Mouse (Mus musculus): Measurements from ENCODE around the gene Tef. TPM values are rescaled to one million over a fixed set of nuclear protein-coding genes. Genes with fewer than 3 reads are reported as not detected.

Gene Tef
- polyA plus RNA-seq, 1 experiment from 2014 or later: 9.2 TPM

GRCm38 (mm10) chr15:81766439-81766838, 35.8 kb upstream of the Tef start:
- ATAC-seq (ENCODE audit: low read depth): no peak
- H3K36me3 ChIP-seq (ENCODE audit: control insufficient read depth, insufficient read depth): no peaks in the 10 kb centered on the region
- peaks cover 19% of the 10 kb centered on the region for H3K4me1 ChIP-seq (ENCODE audit: control insufficient read depth, low read depth, low read length)
- H3K4me2 ChIP-seq (ENCODE audit: low read depth, low read length): no peak overlapping the region
- 82% methylated on average over 5 of the region's 5 CpGs for whole genome bisulfite sequencing (ENCODE audit: insufficient replicate concordance)
- H3K9ac ChIP-seq (ENCODE audit: low read depth, low read length): no peak overlapping the region
- H3K4me3 ChIP-seq (ENCODE audit: low read depth, low read length): no peak overlapping the region
- no peaks in the 10 kb centered on the region for H3K9me3 ChIP-seq (replicated peaks; ENCODE audit: control insufficient read depth, low read length)
- no peaks in the 10 kb centered on the region for H3K27me3 ChIP-seq (ENCODE audit: control insufficient read depth, insufficient read depth, low read depth, low read length)
- H3K27ac ChIP-seq (ENCODE audit: low read length): no peak overlapping the region

DNA sequence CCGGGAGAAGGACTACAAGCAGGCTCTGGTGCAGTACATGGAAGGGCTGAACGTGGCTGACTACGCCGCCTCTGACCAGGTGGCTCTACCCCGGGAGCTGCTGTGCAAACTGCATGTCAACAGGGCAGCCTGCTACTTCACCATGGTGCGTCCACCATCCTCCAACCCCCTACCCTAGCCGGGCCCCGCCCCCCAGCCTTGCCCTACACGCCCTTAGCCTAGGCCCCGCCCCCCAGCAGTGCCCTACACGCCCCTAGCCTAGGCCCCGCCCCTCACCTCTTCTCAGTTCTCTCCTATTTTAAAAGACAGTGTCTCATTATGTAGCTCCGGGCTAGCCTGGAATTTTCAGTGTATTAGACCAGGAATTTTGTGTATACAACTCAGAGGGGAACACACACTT, 33.2 kb upstream of the Tef start:
- no peak overlapping the region for H3K27ac ChIP-seq (ENCODE audit: low read length)
- no peak overlapping the region for H3K9ac ChIP-seq (ENCODE audit: low read depth, low read length)
- no peak overlapping the region for H3K4me3 ChIP-seq (ENCODE audit: low read depth, low read length)
- H3K9me3 ChIP-seq (replicated peaks; ENCODE audit: control insufficient read depth, low read length): no peaks in the 10 kb centered on the region
- no peak overlapping the region for H3K4me2 ChIP-seq (ENCODE audit: low read depth, low read length)
- ATAC-seq (ENCODE audit: low read depth): 0 out of 2 replicates have a peak, but pooled peaks have one; percentile 35
- 57% methylated on average over 12 of the region's 13 CpGs for WGBS (ENCODE audit: insufficient replicate concordance)
- no peaks in the 10 kb centered on the region for H3K36me3 ChIP-seq (ENCODE audit: control insufficient read depth, insufficient read depth)
- H3K4me1 ChIP-seq (ENCODE audit: control insufficient read depth, low read depth, low read length): peaks cover 19% of the 10 kb centered on the region
- no peaks in the 10 kb centered on the region for H3K27me3 ChIP-seq (ENCODE audit: control insufficient read depth, insufficient read depth, low read depth, low read length)

- H3K36me3 ChIP-seq (ENCODE audit: control insufficient read depth, insufficient read depth): no peaks in the 10 kb centered on the region
- no peak for ATAC-seq (ENCODE audit: low read depth)
- WGBS (ENCODE audit: insufficient replicate concordance): 83% methylated on average over 20 of the region's 20 CpGs
Measured at GRCm38 (mm10) chr15:81772431-81773120, 29.6 kb upstream of the Tef start.

GRCm38 (mm10) chr15:81774505-81775171, 27.6 kb upstream of the Tef start:
- Histone ChIP-seq H3K4me1 (ENCODE audit: control insufficient read depth, low read depth, low read length) (peaks cover 2% of the 10 kb centered on the region; the same call in 1 of the 2 replicates), H3K36me3 (ENCODE audit: control insufficient read depth, insufficient read depth) (no peaks in the 10 kb centered on the region; the same call in 1 of the 2 replicates)
- 61% methylated on average over 15 of the region's 15 CpGs for WGBS (ENCODE audit: insufficient replicate concordance)

More at GRCm38 (mm10) chr15:81772431-81773120, 29.6 kb upstream of the Tef start:
- H3K27me3 ChIP-seq (ENCODE audit: control insufficient read depth, insufficient read depth, low read depth, low read length): no peaks in the 10 kb centered on the region
- H3K4me2 ChIP-seq (ENCODE audit: low read depth, low read length): no peak overlapping the region
- no peak overlapping the region for H3K4me3 ChIP-seq (ENCODE audit: low read depth, low read length)
- no peak overlapping the region for H3K9ac ChIP-seq (ENCODE audit: low read depth, low read length)
- no peaks in the 10 kb centered on the region for H3K9me3 ChIP-seq (replicated peaks; ENCODE audit: control insufficient read depth, low read length)
- no peak overlapping the region for H3K27ac ChIP-seq (ENCODE audit: low read length)
- H3K4me1 ChIP-seq (ENCODE audit: control insufficient read depth, low read depth, low read length): peaks cover 5% of the 10 kb centered on the region; the same call in 1 of the 2 replicates

DNA sequence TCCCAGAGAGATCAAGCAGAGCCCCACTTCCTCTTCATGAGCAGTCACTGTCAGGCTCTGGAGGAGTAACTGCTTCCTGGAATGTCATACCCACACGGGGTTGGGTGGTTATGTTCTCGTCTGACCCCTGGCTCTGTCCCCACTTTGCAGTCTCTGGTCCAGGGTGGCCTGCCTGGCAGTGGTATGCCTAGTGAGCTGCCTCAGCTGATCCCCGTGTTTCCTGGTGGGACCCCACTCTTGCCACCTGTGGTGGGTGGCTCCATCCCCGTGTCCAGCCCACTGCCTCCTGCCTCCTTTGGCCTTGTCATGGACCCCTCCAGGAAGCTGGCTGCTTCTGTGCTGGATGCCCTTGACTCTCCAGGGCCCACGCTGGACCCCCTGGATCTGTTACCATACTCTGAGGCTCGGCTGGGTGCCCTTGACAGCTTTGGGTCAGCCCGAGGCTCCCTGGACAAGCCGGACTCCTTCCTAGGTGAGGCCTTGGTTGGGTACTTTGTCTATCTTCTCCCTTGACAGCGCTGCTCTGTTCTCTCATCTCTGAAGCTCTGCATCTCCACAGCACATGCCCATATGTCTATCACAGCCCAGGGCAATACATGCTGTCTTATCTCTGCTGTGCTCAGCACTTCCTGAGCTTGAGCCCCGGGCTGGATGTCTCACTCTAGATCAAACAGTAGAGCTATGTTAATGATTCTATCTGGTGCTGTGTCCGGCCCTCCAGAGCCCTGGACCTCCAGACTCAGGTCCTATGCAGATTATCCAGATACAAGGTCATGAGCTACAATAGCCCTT, 25.4 kb upstream of the Tef start:
- Histone ChIP-seq H3K4me3 (ENCODE audit: low read depth, low read length) (no peak overlapping the region), H3K4me2 (ENCODE audit: low read depth, low read length) (no peak overlapping the region), H3K4me1 (ENCODE audit: control insufficient read depth, low read depth, low read length) (peaks cover 2% of the 10 kb centered on the region; the same call in 1 of the 2 replicates), H3K9me3 (replicated peaks; ENCODE audit: control insufficient read depth, low read length) (no peaks in the 10 kb centered on the region), H3K36me3 (ENCODE audit: control insufficient read depth, insufficient read depth) (no peaks in the 10 kb centered on the region; the same call in 1 of the 2 replicates), H3K27ac (ENCODE audit: low read length) (no peak overlapping the region), H3K27me3 (ENCODE audit: control insufficient read depth, insufficient read depth, low read depth, low read length) (no peaks in the 10 kb centered on the region), H3K9ac (ENCODE audit: low read depth, low read length) (no peak overlapping the region)
- ATAC-seq (ENCODE audit: low read depth): peak; percentile 50
- WGBS (ENCODE audit: insufficient replicate concordance): 39% methylated on average over 11 of the region's 11 CpGs

More at GRCm38 (mm10) chr15:81774505-81775171, 27.6 kb upstream of the Tef start:
- H3K9ac ChIP-seq (ENCODE audit: low read depth, low read length): no peak overlapping the region
- no peak overlapping the region for H3K27ac ChIP-seq (ENCODE audit: low read length)
- H3K4me2 ChIP-seq (ENCODE audit: low read depth, low read length): no peak overlapping the region
- no peak for ATAC-seq (ENCODE audit: low read depth)
- H3K27me3 ChIP-seq (ENCODE audit: control insufficient read depth, insufficient read depth, low read depth, low read length): no peaks in the 10 kb centered on the region
- no peak overlapping the region for H3K4me3 ChIP-seq (ENCODE audit: low read depth, low read length)
- H3K9me3 ChIP-seq (replicated peaks; ENCODE audit: control insufficient read depth, low read length): no peaks in the 10 kb centered on the region

DNA sequence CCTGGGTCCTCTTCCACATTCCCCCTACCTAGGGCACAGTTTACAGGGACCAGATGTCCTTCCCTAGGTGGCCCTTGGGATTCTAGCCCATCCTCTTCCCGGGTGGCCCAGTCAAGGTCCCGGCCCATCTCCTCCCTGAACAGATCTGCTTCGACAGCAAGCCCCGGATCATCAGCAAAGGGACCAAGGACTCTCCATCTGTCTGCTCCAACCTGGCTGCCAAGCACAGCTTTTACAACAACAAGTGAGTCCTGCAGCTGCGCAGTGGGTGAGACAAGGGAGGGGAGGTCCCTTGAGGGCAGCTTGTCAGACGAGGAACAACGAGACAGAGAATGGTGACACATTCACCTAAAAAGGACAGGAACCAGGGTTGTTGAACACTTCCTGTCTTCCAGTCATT, 20.4 kb upstream of the Tef start:
- Histone ChIP-seq H3K36me3 (ENCODE audit: control insufficient read depth, insufficient read depth) (no peaks in the 10 kb centered on the region; the same call in none of the 2 replicates), H3K4me2 (ENCODE audit: low read depth, low read length) (no peak overlapping the region), H3K27ac (ENCODE audit: low read length) (no peak overlapping the region), H3K4me3 (ENCODE audit: low read depth, low read length) (no peak overlapping the region), H3K9me3 (replicated peaks; ENCODE audit: control insufficient read depth, low read length) (no peaks in the 10 kb centered on the region), H3K27me3 (ENCODE audit: control insufficient read depth, insufficient read depth, low read depth, low read length) (no peaks in the 10 kb centered on the region), H3K4me1 (ENCODE audit: control insufficient read depth, low read depth, low read length) (peaks cover 2% of the 10 kb centered on the region; the same call in 1 of the 2 replicates), H3K9ac (ENCODE audit: low read depth, low read length) (no peak overlapping the region)
- 77% methylated on average over 7 of the region's 7 CpGs for WGBS (ENCODE audit: insufficient replicate concordance)
- no peak for ATAC-seq (ENCODE audit: low read depth)

DNA sequence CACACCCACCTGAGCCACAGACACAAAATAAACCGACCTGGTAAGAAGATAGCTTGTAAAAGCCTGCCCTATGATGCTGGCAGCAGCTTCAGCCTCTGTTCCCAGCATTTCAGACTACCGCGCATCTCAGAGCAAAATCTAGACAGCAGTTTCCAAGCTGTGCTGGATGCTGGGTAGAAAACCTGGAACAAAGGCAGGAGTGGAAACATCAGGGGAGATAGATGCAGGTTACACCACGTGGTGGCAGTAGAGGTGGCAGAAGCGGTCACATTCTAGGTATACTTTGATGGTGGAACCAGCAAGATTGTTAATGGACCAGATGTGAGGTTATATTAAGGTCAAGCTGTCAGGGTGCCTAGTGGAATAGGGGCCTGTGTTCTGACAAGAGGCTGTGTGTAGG, 17.5 kb upstream of the Tef start:
- Histone ChIP-seq H3K4me1 (ENCODE audit: control insufficient read depth, low read depth, low read length) (no peaks in the 10 kb centered on the region), H3K36me3 (ENCODE audit: control insufficient read depth, insufficient read depth) (no peaks in the 10 kb centered on the region; the same call in none of the 2 replicates), H3K4me3 (ENCODE audit: low read depth, low read length) (no peak overlapping the region), H3K9ac (ENCODE audit: low read depth, low read length) (no peak overlapping the region), H3K4me2 (ENCODE audit: low read depth, low read length) (no peak overlapping the region), H3K9me3 (replicated peaks; ENCODE audit: control insufficient read depth, low read length) (no peaks in the 10 kb centered on the region), H3K27ac (ENCODE audit: low read length) (no peak overlapping the region), H3K27me3 (ENCODE audit: control insufficient read depth, insufficient read depth, low read depth, low read length) (no peaks in the 10 kb centered on the region)
- no peak for ATAC-seq (ENCODE audit: low read depth)
- WGBS (ENCODE audit: insufficient replicate concordance): 66% methylated on average over 5 of the region's 5 CpGs

GRCm38 (mm10) chr15:81785701-81786100, 16.5 kb upstream of the Tef start:
- H3K4me1 ChIP-seq (ENCODE audit: control insufficient read depth, low read depth, low read length): no peaks in the 10 kb centered on the region
- WGBS (ENCODE audit: insufficient replicate concordance): 81% methylated on average over 8 of the region's 8 CpGs
- H3K36me3 ChIP-seq (ENCODE audit: control insufficient read depth, insufficient read depth): no peaks in the 10 kb centered on the region; the same call in 1 of the 2 replicates
- no peaks in the 10 kb centered on the region for H3K9me3 ChIP-seq (replicated peaks; ENCODE audit: control insufficient read depth, low read length)
- no peak overlapping the region for H3K27ac ChIP-seq (ENCODE audit: low read length)
- H3K27me3 ChIP-seq (ENCODE audit: control insufficient read depth, insufficient read depth, low read depth, low read length): no peaks in the 10 kb centered on the region
- H3K4me3 ChIP-seq (ENCODE audit: low read depth, low read length): no peak overlapping the region
- H3K9ac ChIP-seq (ENCODE audit: low read depth, low read length): no peak overlapping the region
- no peak overlapping the region for H3K4me2 ChIP-seq (ENCODE audit: low read depth, low read length)
- no peak for ATAC-seq (ENCODE audit: low read depth)

Data from liver, embryonic 16.5 days (tissue).